Mouse (Mus musculus): ENCODE measurements around the gene Akr1c14. TPM values are rescaled to one million over a fixed set of nuclear protein-coding genes. Genes with fewer than 3 reads are reported as not detected.
"Not testable (repeated sequence)": the region's sequence is repeated elsewhere in the genome, so short reads cannot be mapped to it uniquely, and the experiment has no call there.

Gene Akr1c14
- polyA plus RNA-seq, 1 experiment = 0.82 TPM

DNA sequence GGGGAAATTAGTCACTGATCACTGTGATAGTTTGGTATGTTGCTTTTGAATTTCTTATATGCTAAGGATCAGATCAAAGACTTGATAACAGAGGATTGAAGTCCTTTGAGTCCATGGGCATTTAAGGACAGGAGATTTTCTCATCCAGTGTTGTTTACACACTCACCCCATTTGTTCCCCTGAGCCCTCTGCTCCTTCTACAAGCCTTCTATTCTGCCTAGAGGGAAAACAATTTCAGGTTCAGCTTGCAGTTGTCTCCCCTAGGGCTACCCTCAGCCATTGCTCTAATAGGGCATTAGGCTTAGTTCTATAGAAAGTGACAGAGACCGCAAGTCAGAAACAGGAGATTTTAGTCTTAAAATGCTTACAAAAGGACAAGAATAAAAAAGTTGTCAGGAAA, 585 bp upstream of the Akr1c14 start:
- Histone ChIP-seq H3K4me3 (replicated peaks; ENCODE audit: control insufficient read depth, low read depth, low read length) (no peak overlapping the region), H3K27ac (ENCODE audit: control insufficient read depth, insufficient read depth, low read depth, low read length, poor library complexity) (no peak overlapping the region), H3K4me1 (ENCODE audit: control insufficient read depth, insufficient read depth, low read length) (no peaks in the 10 kb centered on the region)
- TF ChIP-seq POLR2A (IDR thresholded peaks at IDR 0.05; ENCODE audit: borderline replicate concordance, control insufficient read depth, low read depth, low read length) (no peak), CTCF (IDR thresholded peaks at IDR 0.05; ENCODE audit: control insufficient read depth, insufficient read depth, low read length) (no peak)
- WGBS = 96% methylated on average over 1 of the region's 1 CpGs

DNA sequence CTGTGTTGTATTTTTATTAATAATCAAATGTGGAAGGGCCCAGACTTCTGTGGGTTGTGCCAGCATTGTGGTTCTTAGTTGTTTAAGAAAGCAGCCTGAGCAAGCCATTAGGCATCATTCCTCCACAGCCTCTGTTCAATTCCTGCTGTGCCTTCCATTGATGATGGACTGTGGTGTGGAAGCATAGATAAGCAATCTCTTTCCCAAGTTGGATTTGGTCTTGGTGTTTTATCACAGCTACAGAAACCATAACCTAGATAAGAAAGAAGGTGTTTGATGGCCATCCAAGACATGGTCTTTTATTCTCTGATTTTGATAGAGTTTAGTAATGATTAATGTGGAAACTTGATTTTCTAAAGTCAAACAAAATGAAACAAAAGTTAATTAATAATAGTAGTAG, 844 bp downstream of the Akr1c14 start:
- TF ChIP-seq CTCF (IDR thresholded peaks at IDR 0.05; ENCODE audit: control insufficient read depth, insufficient read depth, low read length) (no peak), POLR2A (IDR thresholded peaks at IDR 0.05; ENCODE audit: borderline replicate concordance, control insufficient read depth, low read depth, low read length) (no peak)
- H3K27ac ChIP-seq (ENCODE audit: control insufficient read depth, insufficient read depth, low read depth, low read length, poor library complexity) = no peak overlapping the region

DNA sequence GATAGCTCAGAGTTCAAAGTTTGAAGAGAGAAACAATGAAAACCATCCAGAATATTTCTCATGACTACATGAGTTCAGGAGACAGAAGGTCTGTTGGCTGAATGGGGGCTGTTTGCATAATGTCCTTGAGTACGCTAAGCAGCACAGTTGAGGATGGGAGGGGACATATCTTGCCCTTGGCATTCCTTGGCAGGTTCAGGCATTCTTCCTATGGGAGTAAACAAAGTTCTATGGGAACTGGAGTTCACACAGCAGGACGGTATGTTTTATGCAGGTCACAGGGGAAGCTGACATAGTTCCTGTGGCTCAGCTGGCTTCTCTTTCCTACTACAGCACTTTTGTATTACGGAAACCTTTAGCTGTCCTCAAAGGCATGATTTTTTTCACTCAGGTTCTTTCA, 6.6 kb downstream of the Akr1c14 start:
- Histone ChIP-seq H3K27ac (ENCODE audit: control insufficient read depth, insufficient read depth, low read depth, low read length, poor library complexity) (no peak overlapping the region), H3K4me3 (replicated peaks; ENCODE audit: control insufficient read depth, low read depth, low read length) (no peak overlapping the region), H3K4me1 (ENCODE audit: control insufficient read depth, insufficient read depth, low read length) (no peaks in the 10 kb centered on the region)
- 65% methylated on average over 3 of the region's 3 CpGs for WGBS
- TF ChIP-seq POLR2A (IDR thresholded peaks at IDR 0.05; ENCODE audit: borderline replicate concordance, control insufficient read depth, low read depth, low read length) = no peak
- TF ChIP-seq CTCF (IDR thresholded peaks at IDR 0.05; ENCODE audit: control insufficient read depth, insufficient read depth, low read length) = no peak

More for the DNA sequence above, 844 bp downstream of the Akr1c14 start:
- Histone ChIP-seq H3K4me1 (ENCODE audit: control insufficient read depth, insufficient read depth, low read length) (no peaks in the 10 kb centered on the region), H3K4me3 (replicated peaks; ENCODE audit: control insufficient read depth, low read depth, low read length) (no peak overlapping the region)

DNA sequence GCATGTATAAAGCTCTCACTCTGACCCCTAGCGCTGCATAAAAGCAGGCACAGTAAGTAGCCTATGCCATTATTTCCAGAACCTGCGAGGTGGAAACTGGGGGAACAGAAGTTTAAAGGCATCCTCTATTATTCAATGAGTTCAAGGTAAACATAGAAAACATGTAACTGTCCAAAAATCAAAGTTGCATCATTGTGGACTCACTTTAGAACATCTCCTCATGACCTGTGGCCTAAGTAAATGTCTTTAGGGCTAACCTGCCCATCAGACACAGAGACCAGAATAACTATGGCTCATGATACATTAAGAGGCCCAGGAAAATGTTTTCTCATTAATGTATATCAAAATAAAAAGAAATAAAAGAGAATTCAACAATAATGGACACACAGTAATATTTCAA, 7.4 kb downstream of the Akr1c14 start:
- TF ChIP-seq CTCF (IDR thresholded peaks at IDR 0.05; ENCODE audit: control insufficient read depth, insufficient read depth, low read length) (no peak), POLR2A (IDR thresholded peaks at IDR 0.05; ENCODE audit: borderline replicate concordance, control insufficient read depth, low read depth, low read length) (no peak)
- Histone ChIP-seq H3K4me3 (replicated peaks; ENCODE audit: control insufficient read depth, low read depth, low read length) (no peak overlapping the region), H3K27ac (ENCODE audit: control insufficient read depth, insufficient read depth, low read depth, low read length, poor library complexity) (no peak overlapping the region), H3K4me1 (ENCODE audit: control insufficient read depth, insufficient read depth, low read length) (no peaks in the 10 kb centered on the region)
- WGBS = 64% methylated on average over 2 of the region's 2 CpGs

DNA sequence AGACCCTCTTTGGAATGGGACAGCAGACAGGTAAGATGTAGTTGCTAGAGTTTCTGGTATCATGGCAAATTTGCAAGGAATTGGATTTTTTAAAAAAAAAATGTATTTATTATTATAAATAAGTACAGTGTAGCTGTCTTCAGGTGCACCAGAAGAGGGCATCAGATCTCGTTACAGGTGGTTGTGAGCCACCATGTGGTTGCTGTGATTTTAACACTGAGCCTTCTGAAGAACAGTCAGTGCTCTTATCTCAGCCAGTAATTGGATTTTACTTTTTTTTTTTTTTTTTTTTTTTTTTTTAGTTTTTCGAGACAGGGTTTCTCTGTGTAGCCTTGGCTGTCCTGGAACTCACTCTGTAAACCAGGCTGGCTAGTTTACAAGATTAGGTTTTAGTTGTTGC, 9.4 kb downstream of the Akr1c14 start:
- H3K27ac ChIP-seq (ENCODE audit: control insufficient read depth, insufficient read depth, low read depth, low read length, poor library complexity); H3K4me1 ChIP-seq (ENCODE audit: control insufficient read depth, insufficient read depth, low read length); H3K4me3 ChIP-seq (replicated peaks; ENCODE audit: control insufficient read depth, low read depth, low read length): not testable (repeated sequence)
- WGBS = 50% methylated on average over 2 of the region's 2 CpGs

DNA sequence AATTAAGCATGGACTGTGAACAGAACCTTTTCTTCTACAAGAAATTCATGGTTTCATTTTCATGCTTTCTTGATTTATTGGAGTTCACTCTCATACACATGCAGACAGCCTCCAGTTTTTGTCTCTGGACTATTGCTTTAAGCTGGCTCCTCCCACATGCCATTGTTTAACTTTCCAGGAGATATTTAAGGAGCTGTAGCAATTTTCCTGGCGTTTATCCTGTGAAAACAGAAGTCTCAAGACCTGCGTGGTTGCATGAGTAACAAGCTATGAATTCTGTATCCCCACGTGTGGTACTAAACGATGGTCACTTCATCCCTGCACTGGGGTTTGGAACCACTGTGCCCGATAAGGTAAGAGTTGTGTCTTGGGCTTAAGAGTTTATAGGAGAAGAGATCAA, 10.6 kb downstream of the Akr1c14 start:
- Histone ChIP-seq H3K4me3 (replicated peaks; ENCODE audit: control insufficient read depth, low read depth, low read length) (no peak overlapping the region), H3K4me1 (ENCODE audit: control insufficient read depth, insufficient read depth, low read length) (no peaks in the 10 kb centered on the region), H3K27ac (ENCODE audit: control insufficient read depth, insufficient read depth, low read depth, low read length, poor library complexity) (no peak overlapping the region)
- WGBS = 26% methylated on average over 5 of the region's 5 CpGs
- TF ChIP-seq POLR2A (IDR thresholded peaks at IDR 0.05; ENCODE audit: borderline replicate concordance, control insufficient read depth, low read depth, low read length) = no peak
- TF ChIP-seq CTCF (IDR thresholded peaks at IDR 0.05; ENCODE audit: control insufficient read depth, insufficient read depth, low read length) = no peak

DNA sequence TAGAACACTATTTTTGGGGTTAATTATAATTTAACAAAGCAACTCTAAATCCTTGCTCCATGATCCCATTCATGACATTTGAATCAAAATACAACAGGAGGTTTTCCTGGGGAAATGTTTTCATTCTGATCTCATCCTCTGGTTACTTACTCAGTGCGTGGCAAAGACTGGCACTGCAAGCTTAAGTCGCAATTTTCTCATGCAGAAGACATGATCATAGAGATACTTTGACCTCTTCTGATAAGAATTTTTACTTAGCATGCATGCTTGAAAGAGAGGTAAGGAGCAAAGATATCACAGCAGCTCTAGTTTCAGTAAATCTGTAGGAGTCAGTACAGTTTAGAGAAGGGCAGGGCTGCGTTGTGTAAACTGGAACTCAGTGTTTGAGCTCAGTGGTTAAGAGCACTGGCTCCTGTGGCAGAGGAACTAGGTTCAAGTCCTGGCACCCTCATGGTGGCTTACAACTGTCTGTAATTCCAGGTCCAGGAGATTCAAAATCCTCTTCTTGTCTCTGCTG, 11.5 kb downstream of the Akr1c14 start:
- Histone ChIP-seq H3K27ac (ENCODE audit: control insufficient read depth, insufficient read depth, low read depth, low read length, poor library complexity) (no peak overlapping the region), H3K4me3 (replicated peaks; ENCODE audit: control insufficient read depth, low read depth, low read length) (no peak overlapping the region), H3K4me1 (ENCODE audit: control insufficient read depth, insufficient read depth, low read length) (no peaks in the 10 kb centered on the region)
- no peak for TF ChIP-seq CTCF (IDR thresholded peaks at IDR 0.05; ENCODE audit: control insufficient read depth, insufficient read depth, low read length)
- 36% methylated on average over 3 of the region's 3 CpGs for WGBS

DNA sequence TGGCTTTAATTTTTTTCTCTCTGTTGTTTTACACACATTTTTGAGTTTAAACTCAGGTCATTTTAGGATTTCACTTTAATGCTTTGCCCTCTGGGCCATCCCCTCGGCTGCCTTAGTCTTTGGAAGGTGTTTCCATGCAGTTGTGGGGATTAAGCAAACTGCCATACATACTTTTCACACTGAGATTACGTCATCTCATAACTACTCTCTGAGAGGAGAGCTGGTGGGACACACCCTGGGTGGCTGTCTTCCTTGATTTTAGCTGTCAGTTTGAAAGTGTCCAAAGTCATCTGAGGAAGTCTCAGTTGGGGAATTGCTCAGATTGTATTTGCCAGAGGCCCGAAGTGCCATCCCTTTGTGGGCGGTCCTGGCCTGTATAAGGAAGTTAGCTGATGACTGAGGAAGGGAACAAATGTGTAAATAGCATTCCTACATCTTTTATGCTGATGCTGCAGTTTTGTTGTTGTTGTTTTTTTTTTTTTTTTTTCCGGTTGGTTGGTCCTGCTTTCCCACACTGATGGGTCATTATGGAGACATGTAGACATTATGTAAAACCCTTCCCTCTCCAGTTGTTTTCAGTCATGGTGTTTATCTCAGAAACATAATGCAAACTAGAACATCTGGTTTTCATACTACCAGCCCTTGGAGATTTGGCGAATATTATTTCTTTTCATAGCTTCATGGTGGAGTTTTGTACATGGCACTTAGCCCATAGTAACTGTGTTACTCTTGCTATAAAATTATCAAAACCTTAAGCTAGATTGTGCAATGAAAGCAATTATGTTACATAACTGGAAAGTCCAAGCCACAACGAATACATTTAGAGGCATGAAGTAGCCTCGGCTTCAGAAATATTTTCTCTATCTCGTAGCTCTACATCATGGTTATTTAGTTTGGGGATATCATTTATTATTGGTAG, 28.0 kb downstream of the Akr1c14 start:
- no peaks in the 10 kb centered on the region for H3K4me1 ChIP-seq (ENCODE audit: control insufficient read depth, insufficient read depth, low read length)
- no peak overlapping the region for H3K4me3 ChIP-seq (replicated peaks; ENCODE audit: control insufficient read depth, low read depth, low read length)
- no peak overlapping the region for H3K27ac ChIP-seq (ENCODE audit: control insufficient read depth, insufficient read depth, low read depth, low read length, poor library complexity)
- WGBS = 81% methylated on average over 9 of the region's 9 CpGs
- TF ChIP-seq CTCF (IDR thresholded peaks at IDR 0.05; ENCODE audit: control insufficient read depth, insufficient read depth, low read length) = no peak
- TF ChIP-seq POLR2A (IDR thresholded peaks at IDR 0.05; ENCODE audit: borderline replicate concordance, control insufficient read depth, low read depth, low read length) = no peak

DNA sequence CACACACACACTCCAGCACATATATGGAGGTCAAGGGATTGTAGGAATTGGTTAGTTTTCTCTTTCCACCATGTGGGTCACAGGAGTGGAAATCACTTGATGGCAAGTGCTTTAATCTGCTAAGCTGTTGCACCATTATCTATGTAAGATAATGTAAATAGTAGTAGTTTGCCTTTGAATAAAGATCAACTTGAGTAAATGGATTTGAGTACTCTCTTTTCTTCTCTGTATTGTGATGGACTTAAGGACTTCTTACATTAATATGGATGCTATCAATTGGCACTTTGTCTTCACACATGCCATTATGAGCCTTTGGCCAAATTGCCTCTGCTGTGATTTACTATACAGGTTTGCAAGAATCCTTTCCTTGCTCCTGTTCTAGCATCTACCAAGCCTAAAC, 31.1 kb downstream of the Akr1c14 start:
- no peaks in the 10 kb centered on the region for H3K4me1 ChIP-seq (ENCODE audit: control insufficient read depth, insufficient read depth, low read length)
- no peak overlapping the region for H3K4me3 ChIP-seq (replicated peaks; ENCODE audit: control insufficient read depth, low read depth, low read length)
- TF ChIP-seq POLR2A (IDR thresholded peaks at IDR 0.05; ENCODE audit: borderline replicate concordance, control insufficient read depth, low read depth, low read length) (no peak), CTCF (IDR thresholded peaks at IDR 0.05; ENCODE audit: control insufficient read depth, insufficient read depth, low read length) (no peak)
- no peak overlapping the region for H3K27ac ChIP-seq (ENCODE audit: control insufficient read depth, insufficient read depth, low read depth, low read length, poor library complexity)

Data from bone marrow, adult 2 months (tissue).